Mouse (Mus musculus): ENCODE measurements around the gene Olfr922. TPM values are rescaled to one million over a fixed set of nuclear protein-coding genes. Genes with fewer than 3 reads are reported as not detected.

Gene Olfr922
- polyA plus RNA-seq (2016; fragmentation: Nextera tagmentation; extraction: Ambion mirVana): not detected in 2 replicates

DNA sequence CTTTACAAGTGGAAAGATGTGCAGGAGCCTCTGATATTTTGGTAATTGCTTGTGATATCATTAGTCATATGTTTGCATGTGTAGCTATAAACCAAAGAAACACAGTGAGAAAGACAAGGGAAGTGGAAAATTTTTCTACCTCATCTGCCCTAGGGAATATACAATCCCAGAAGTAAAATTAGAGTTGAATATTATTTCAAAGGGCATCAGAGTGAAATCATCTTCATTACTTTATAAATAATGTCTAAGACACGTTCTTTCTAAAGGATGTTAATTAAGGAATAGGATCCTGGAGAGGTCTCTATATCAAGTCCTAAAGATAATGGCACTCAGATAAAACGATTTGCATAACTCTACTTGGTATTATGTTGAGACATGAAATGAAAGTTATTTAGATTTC is at the start of gene Olfr922:
TSS of gene Olfr922 (plus strand) at position 301 of the 400 bp plus-strand sequence.
- Histone ChIP-seq H3K27ac (replicated peaks) (no peak within 1 kb of the TSS), H3K27me3 (ENCODE audit: low read depth, poor library complexity, severe bottlenecking) (no peaks in the 10 kb centered on the region), H3K4me1 (no peaks in the 10 kb centered on the region), H3K9me3 (replicated peaks) (no peaks in the 10 kb centered on the region), H3K36me3 (no peaks in the 10 kb centered on the region), H3K4me3 (no peak within 1 kb of the TSS)
- DNase-seq (ENCODE audit: low spot score): no peak
- 86% methylated on average over 2 of the region's 2 CpGs for WGBS

DNA sequence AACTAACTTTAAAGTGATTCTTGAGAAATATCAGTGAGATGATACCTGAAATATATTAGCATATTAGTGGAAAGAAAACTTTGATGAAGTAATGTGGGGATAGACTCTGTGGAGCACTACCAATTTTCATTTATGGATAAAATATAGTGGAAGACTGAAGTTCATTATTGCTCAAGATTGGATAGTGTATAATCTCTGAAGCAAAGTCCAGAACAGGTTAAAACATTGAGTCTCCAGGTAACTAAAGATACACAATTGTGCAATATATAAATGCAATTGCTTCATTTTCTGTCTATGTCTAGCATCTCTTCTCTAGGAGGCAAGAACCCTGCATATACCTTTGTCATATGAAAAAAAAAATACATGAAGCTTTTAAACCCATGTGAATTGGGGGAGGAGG is 41.6 kb upstream of the Olfr922 start, which contains the start of gene Olfr921:
TSS of gene Olfr921 (plus strand) at position 301 of the 400 bp plus-strand sequence.
- Histone ChIP-seq H3K27me3 (ENCODE audit: low read depth, poor library complexity, severe bottlenecking) (no peaks in the 10 kb centered on the region), H3K9me3 (replicated peaks) (no peaks in the 10 kb centered on the region), H3K27ac (replicated peaks) (no peak within 1 kb of the TSS), H3K36me3 (no peaks in the 10 kb centered on the region), H3K4me3 (no peak within 1 kb of the TSS), H3K4me1 (no peaks in the 10 kb centered on the region)
- no peak for DNase-seq (ENCODE audit: low spot score)

DNA sequence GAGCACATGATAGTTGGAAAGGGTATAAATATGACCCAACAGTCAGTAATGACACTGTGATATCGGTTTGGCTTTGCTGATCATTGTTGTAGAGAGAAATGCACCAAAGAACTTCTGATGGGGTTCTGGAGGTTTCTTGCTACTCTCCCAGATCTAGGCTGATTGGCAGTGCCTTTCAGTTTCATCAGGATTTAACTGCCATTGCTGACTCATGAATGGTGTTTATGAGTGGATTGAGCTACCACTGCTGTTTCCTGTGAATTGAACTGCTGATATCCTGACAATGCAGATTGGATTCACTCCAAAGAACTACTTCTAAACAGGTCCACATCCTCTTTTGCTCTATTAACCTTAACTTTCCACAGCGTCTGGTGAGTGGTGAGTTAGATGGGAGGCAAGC is 21.7 kb upstream of the Olfr922 start:
- Histone ChIP-seq H3K4me1 (no peaks in the 10 kb centered on the region), H3K4me3 (no peak overlapping the region), H3K36me3 (no peaks in the 10 kb centered on the region), H3K27me3 (ENCODE audit: low read depth, poor library complexity, severe bottlenecking) (no peaks in the 10 kb centered on the region), H3K9me3 (replicated peaks) (no peaks in the 10 kb centered on the region), H3K27ac (replicated peaks) (no peak overlapping the region)
- WGBS: 88% methylated on average over 2 of the region's 2 CpGs
- DNase-seq (ENCODE audit: low spot score): no peak

DNA sequence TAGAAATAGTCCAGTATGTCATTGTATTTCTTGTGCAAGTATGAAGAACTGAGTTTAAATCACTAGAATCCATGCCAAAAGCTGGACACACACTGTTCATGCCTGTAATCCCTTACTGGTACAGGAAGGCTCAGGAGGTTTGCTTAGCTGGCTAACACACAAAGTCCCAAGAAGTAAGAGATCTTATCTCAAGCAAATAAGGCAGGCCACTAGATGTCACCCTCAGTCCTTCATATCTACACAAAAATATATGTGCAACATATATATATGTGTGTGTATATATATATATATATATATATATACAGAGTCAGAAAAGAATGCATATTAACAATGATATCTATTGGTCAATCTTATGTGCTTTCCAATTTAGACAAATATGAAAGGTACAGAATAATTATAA is 8.7 kb upstream of the Olfr922 start:
- H3K27ac ChIP-seq (replicated peaks): no peak overlapping the region
- no peak for DNase-seq (ENCODE audit: low spot score)
- no peaks in the 10 kb centered on the region for H3K9me3 ChIP-seq (replicated peaks)
- no peaks in the 10 kb centered on the region for H3K4me1 ChIP-seq
- no peaks in the 10 kb centered on the region for H3K27me3 ChIP-seq (ENCODE audit: low read depth, poor library complexity, severe bottlenecking)
- H3K4me3 ChIP-seq: no peak overlapping the region
- no peaks in the 10 kb centered on the region for H3K36me3 ChIP-seq

DNA sequence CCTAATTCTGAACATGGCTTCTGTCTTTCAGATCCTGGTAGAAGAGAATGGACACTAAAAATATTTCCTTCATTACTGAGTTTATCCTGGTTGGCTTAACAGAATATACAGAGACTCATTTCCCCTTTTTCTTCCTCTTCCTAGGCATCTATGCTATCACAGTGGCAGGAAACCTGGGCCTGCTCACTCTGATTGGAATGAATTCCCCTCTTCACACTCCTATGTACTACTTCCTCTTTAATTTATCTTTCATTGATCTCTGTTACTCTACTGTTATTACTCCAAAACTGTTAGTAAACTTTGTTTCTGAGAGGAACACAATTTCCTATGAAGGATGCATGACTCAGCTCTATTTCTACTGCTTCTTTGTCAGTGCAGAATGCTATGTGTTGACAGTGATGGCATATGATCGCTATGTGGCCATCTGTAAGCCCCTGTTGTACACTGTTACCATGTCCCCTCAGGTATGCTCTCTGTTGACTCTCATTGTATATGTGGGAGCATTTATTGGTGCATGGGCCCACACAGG is 1.1 kb downstream of the Olfr922 start:
- WGBS: 83% methylated on average over 1 of the region's 1 CpGs
- Histone ChIP-seq H3K27me3 (ENCODE audit: low read depth, poor library complexity, severe bottlenecking) (no peaks in the 10 kb centered on the region), H3K4me1 (no peaks in the 10 kb centered on the region), H3K9me3 (replicated peaks) (no peaks in the 10 kb centered on the region), H3K36me3 (no peaks in the 10 kb centered on the region), H3K27ac (replicated peaks) (no peak overlapping the region), H3K4me3 (no peak overlapping the region)
- no peak for DNase-seq (ENCODE audit: low spot score)

DNA sequence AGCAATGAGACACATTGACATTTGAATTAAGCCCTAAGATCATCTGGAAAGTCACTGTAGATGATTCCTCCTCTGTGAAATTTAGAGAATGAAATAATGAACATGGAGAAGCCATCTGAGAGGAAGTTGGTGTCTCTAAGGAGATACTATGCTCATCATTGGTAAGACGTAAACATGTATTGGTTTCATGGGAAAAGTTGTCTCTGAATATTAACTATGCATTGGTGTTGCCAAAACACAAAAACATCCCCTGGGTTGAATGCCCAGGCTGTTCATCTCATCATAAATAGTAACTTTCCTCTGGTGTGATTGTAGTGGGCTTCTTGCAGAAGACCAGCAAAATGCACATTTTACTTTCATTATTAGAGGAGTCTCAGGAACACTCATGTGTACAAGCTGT is 11.8 kb downstream of the Olfr922 start, which contains the start of gene Olfr923:
TSS of gene Olfr923 (plus strand) at position 301 of the 400 bp plus-strand sequence.
- Histone ChIP-seq H3K9me3 (replicated peaks) (no peaks in the 10 kb centered on the region), H3K27me3 (ENCODE audit: low read depth, poor library complexity, severe bottlenecking) (no peaks in the 10 kb centered on the region), H3K4me1 (no peaks in the 10 kb centered on the region), H3K4me3 (no peak within 1 kb of the TSS), H3K36me3 (no peaks in the 10 kb centered on the region), H3K27ac (replicated peaks) (no peak within 1 kb of the TSS)
- DNase-seq (ENCODE audit: low spot score): no peak
- 85% methylated on average over 1 of the region's 1 CpGs for WGBS

DNA sequence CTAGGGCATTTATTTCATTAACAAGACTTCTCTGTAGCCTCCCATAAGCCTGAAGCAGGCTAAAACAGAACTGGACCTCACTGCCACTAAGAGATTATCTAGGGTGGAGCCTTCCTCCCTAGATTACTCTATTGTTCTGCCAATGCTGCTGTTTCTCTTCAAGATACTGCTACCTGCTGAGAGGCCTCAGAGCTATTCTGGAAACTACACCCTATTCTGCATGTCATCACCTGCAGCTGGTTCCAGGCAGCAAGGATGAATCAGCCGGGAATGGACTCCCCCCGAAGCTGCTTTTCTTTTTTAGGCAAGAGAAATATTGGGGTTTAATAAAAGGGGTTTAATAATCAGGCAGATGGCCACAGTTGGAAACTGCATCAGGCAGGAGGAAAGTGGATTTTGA is 18.6 kb downstream of the Olfr922 start:
- Histone ChIP-seq H3K27me3 (ENCODE audit: low read depth, poor library complexity, severe bottlenecking) (no peaks in the 10 kb centered on the region), H3K36me3 (no peaks in the 10 kb centered on the region), H3K9me3 (replicated peaks) (no peaks in the 10 kb centered on the region), H3K4me3 (no peak overlapping the region), H3K27ac (replicated peaks) (no peak overlapping the region), H3K4me1 (no peaks in the 10 kb centered on the region)
- WGBS: 83% methylated on average over 2 of the region's 2 CpGs
- DNase-seq (ENCODE audit: low spot score): no peak

DNA sequence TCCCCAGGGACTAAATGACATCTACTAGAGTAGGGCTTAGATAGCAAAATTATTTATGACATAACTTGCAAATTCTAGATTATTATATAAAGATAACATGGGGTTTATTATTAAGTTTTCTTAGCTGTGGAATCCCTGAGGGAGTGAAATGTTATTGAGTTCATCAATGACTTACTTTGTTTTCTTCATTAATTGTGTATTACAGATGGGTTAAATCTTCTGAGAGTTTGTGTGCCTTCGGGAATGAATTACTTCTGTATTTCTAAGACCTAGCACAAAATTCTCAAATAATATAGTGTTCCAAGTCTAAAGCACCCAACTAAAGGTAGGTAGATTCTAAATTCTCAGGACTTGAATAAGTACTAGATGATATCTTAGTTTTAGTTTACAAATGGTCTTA is 29.7 kb downstream of the Olfr922 start, which contains the start of gene Olfr924:
TSS of gene Olfr924 (plus strand) at position 301 of the 400 bp plus-strand sequence.
- H3K4me1 ChIP-seq: no peaks in the 10 kb centered on the region
- no peaks in the 10 kb centered on the region for H3K27me3 ChIP-seq (ENCODE audit: low read depth, poor library complexity, severe bottlenecking)
- H3K36me3 ChIP-seq: no peaks in the 10 kb centered on the region
- no peak within 1 kb of the TSS for H3K4me3 ChIP-seq
- H3K27ac ChIP-seq (replicated peaks): no peak within 1 kb of the TSS
- no peaks in the 10 kb centered on the region for H3K9me3 ChIP-seq (replicated peaks)
- DNase-seq (ENCODE audit: low spot score): no peak
- WGBS: 92% methylated on average over 1 of the region's 1 CpGs

DNA sequence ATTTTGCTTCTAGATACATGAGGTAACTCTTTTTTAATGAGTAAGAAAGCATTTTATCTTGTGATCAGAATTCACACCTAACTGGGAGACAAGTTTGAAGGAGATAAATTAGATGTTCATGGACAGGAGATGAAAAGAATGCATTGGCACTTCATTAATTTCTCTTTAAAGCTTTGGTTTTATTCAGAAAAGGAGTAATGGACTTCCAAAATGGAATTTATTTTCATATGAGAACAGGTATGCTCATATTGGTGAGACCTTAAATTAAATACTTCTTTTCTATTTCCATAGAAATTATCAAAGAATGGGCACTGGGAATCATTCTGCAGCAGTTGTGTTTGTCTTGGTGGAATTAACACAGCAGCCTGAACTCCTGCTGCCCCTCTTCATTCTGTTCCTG is 40.3 kb downstream of the Olfr922 start, which contains the start of gene Olfr26:
TSS of gene Olfr26 (plus strand) at position 301 of the 400 bp plus-strand sequence.
- Histone ChIP-seq H3K4me3 (no peak within 1 kb of the TSS), H3K4me1 (no peaks in the 10 kb centered on the region), H3K36me3 (no peaks in the 10 kb centered on the region), H3K9me3 (replicated peaks) (no peaks in the 10 kb centered on the region), H3K27ac (replicated peaks) (no peak within 1 kb of the TSS), H3K27me3 (ENCODE audit: low read depth, poor library complexity, severe bottlenecking) (no peaks in the 10 kb centered on the region)
- DNase-seq (ENCODE audit: low spot score): no peak

Other genes starting within 250 kb of the Olfr922 start
- gene Olfr912, start 234.4 kb upstream of the Olfr922 start, polyA plus RNA-seq (2016; fragmentation: Nextera tagmentation; extraction: Ambion mirVana): not detected in 2 replicates
- not detected in 2 replicates for gene Olfr913, start 221.9 kb upstream of the Olfr922 start, polyA plus RNA-seq (2016; fragmentation: Nextera tagmentation; extraction: Ambion mirVana)
- gene Olfr914, start 209.5 kb upstream of the Olfr922 start, polyA plus RNA-seq (2016; fragmentation: Nextera tagmentation; extraction: Ambion mirVana): not detected in 2 replicates
- not detected in 2 replicates for gene Olfr916, start 154.7 kb upstream of the Olfr922 start, polyA plus RNA-seq (2016; fragmentation: Nextera tagmentation; extraction: Ambion mirVana)
- not detected in 2 replicates for gene Olfr917, start 148.8 kb upstream of the Olfr922 start, polyA plus RNA-seq (2016; fragmentation: Nextera tagmentation; extraction: Ambion mirVana)
- gene Olfr918, start 140.0 kb upstream of the Olfr922 start, polyA plus RNA-seq (2016; fragmentation: Nextera tagmentation; extraction: Ambion mirVana): not detected in 2 replicates
- gene Olfr919, start 110.9 kb upstream of the Olfr922 start, polyA plus RNA-seq (2016; fragmentation: Nextera tagmentation; extraction: Ambion mirVana): not detected in 2 replicates
- gene Vwa5a, start 96.3 kb upstream of the Olfr922 start, polyA plus RNA-seq (2016; fragmentation: Nextera tagmentation; extraction: Ambion mirVana): 6.0 and 7.2 TPM in 2 replicates
- 0.02 TPM in 1 of 2 replicates, not detected in the other for gene Olfr920, start 62.3 kb upstream of the Olfr922 start, polyA plus RNA-seq (2016; fragmentation: Nextera tagmentation; extraction: Ambion mirVana)
- not detected in 2 replicates for gene Olfr921, start 41.5 kb upstream of the Olfr922 start, polyA plus RNA-seq (2016; fragmentation: Nextera tagmentation; extraction: Ambion mirVana)
- not detected in 2 replicates for gene Olfr923, start 11.9 kb downstream of the Olfr922 start, polyA plus RNA-seq (2016; fragmentation: Nextera tagmentation; extraction: Ambion mirVana)
- gene Olfr924, start 29.8 kb downstream of the Olfr922 start, polyA plus RNA-seq (2016; fragmentation: Nextera tagmentation; extraction: Ambion mirVana): not detected in 2 replicates
- gene Olfr26, start 40.4 kb downstream of the Olfr922 start, polyA plus RNA-seq (2016; fragmentation: Nextera tagmentation; extraction: Ambion mirVana): not detected in 2 replicates
- gene Olfr926, start 62.5 kb downstream of the Olfr922 start, polyA plus RNA-seq (2016; fragmentation: Nextera tagmentation; extraction: Ambion mirVana): not detected in 2 replicates
- not detected in 2 replicates for gene Olfr930, start 115.2 kb downstream of the Olfr922 start, polyA plus RNA-seq (2016; fragmentation: Nextera tagmentation; extraction: Ambion mirVana)
- gene Olfr933, start 157.7 kb downstream of the Olfr922 start, polyA plus RNA-seq (2016; fragmentation: Nextera tagmentation; extraction: Ambion mirVana): not detected in 2 replicates
- gene Olfr934, start 173.7 kb downstream of the Olfr922 start, polyA plus RNA-seq (2016; fragmentation: Nextera tagmentation; extraction: Ambion mirVana): not detected in 2 replicates
- not detected in 2 replicates for gene Olfr935, start 185.1 kb downstream of the Olfr922 start, polyA plus RNA-seq (2016; fragmentation: Nextera tagmentation; extraction: Ambion mirVana)
- gene Olfr146, start 208.8 kb downstream of the Olfr922 start, polyA plus RNA-seq (2016; fragmentation: Nextera tagmentation; extraction: Ambion mirVana): not detected in 2 replicates